Mouse (Mus musculus): ENCODE measurements at regions not wholly inside any gene's neighbourhood (a gene's known extent, or its start where the extent isn't known, plus 50 kb on each side); places are given as distances from the start of the nearest gene placed in this dataset.

DNA sequence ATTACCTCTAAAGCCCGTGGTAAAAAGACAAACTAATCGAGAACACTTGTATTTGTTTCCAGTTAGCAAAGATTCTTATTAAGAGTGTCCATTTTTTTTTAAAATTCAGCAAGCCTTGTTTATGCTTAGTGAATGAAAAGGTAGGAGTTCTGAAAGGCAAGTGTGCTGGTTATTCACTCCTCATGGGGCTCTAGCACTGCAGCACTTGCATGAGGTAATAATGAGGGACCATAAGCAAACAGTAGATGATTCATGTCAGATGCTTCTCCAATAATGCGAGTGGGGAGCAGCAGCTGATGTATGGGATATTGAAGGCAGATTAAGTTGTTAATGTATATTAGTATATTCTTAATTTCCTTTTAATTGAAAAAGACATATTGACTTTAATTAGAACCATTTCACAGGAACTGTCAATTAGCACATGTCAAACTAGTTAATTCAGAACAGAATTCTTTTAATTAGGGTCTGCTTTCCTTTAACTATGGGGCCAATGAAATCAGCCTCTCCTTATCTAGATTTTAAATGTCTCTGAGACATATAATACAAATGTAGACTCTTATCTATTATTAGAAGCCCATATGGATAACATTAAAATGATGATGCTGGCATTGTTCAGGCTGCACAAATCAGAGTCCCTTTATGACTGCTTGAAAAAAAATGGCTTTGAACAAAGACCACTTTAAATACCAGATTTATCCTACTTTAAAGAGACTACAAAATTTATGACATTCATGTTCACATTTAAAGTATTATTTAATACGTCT lies 125.1 kb upstream of the Nr2f1 start:
- H3K4me3 ChIP-seq (replicated peaks): no peak overlapping the region
- ATAC-seq (ENCODE audit: low read depth) (no peak), DNase-seq (no peak)
- WGBS (ENCODE audit: insufficient replicate concordance): 57% methylated on average over 4 of the region's 4 CpGs
- H3K36me3 ChIP-seq: no peaks in the 10 kb centered on the region
- H3K9me3 ChIP-seq (replicated peaks): no peaks in the 10 kb centered on the region
- no peak overlapping the region for H3K9ac ChIP-seq
- no peak overlapping the region for H3K4me2 ChIP-seq
- no peak overlapping the region for H3K27ac ChIP-seq
- no peaks in the 10 kb centered on the region for H3K27me3 ChIP-seq
- no peaks in the 10 kb centered on the region for H3K4me1 ChIP-seq (replicated peaks)

DNA sequence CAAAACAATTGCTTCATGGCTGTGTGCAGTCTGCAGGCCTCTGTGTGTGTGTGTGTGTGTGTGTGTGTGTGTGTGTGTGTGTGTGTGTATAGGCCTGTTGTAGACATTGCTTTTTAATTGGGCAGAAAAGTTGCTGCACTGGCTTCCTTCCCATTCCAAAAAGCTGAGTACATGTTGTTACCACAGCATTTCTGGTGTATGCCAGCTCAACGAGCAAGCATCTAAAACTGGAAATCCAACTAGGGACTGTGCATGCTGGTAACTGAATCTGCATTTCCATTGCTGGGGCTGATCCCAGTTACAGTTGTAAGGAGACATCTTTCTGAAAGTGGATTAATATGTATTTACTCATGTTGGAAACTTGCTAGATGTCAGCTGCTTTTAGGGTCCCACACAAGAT lies 123.6 kb upstream of the Nr2f1 start:
- 55% methylated on average over 1 of the region's 1 CpGs for WGBS (ENCODE audit: insufficient replicate concordance)
- DNase-seq: no peak

DNA sequence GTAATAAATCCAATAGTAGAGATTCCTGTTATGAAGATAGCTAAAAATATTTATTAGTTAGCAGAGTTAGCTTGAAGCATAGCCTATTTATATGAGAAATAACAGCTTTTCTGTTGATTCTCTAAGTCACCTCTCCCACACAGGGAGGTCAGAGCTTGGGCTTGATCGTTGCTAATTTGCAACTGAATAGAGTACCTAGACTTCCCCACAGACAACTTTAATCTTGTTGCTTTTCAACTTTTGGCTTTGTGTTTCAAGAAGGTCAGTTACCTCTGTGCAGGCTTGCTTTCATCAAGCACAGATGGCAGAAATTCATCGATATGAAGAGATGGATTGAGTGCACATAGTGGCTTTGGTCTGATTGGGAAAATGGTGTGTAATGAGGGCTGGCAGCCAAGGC lies 118.9 kb upstream of the Nr2f1 start:
- no peaks in the 10 kb centered on the region for H3K4me1 ChIP-seq (replicated peaks)
- H3K9me3 ChIP-seq (replicated peaks): no peaks in the 10 kb centered on the region; the same call in 1 of the 2 replicates
- WGBS (ENCODE audit: insufficient replicate concordance): 79% methylated on average over 2 of the region's 2 CpGs
- ATAC-seq (ENCODE audit: low read depth) (no peak), DNase-seq (no peak)
- H3K36me3 ChIP-seq: no peaks in the 10 kb centered on the region
- no peak overlapping the region for H3K9ac ChIP-seq
- H3K4me2 ChIP-seq: no peak overlapping the region
- no peak overlapping the region for H3K4me3 ChIP-seq (replicated peaks)
- H3K27ac ChIP-seq: no peak overlapping the region
- no peaks in the 10 kb centered on the region for H3K27me3 ChIP-seq

More for the DNA sequence above, 123.6 kb upstream of the Nr2f1 start:
- ATAC-seq (ENCODE audit: low read depth): no peak
- Histone ChIP-seq H3K36me3 (no peaks in the 10 kb centered on the region), H3K27me3 (no peaks in the 10 kb centered on the region), H3K27ac (no peak overlapping the region), H3K4me3 (replicated peaks) (no peak overlapping the region), H3K9me3 (replicated peaks) (no peaks in the 10 kb centered on the region; the same call in 1 of the 2 replicates), H3K4me2 (no peak overlapping the region), H3K9ac (no peak overlapping the region), H3K4me1 (replicated peaks) (no peaks in the 10 kb centered on the region)

DNA sequence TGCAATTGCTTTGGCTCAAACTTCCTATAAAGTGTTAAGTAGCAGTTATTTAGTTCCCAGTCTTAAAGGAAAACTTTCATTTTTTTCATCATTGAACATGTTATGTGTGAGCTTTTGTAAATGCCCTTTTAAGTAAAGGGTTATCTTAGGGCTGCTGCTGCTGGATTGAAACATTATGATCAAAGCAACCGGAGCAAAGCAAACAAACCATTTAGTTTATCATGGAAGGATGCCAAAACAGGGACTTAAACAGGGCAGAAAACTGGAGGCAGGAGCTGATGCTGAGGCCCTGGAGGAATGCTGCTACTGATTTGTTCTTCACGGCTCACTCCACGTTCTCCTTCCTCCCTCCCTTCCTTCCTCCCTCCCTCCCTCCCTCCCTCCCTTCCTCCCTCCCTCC lies 111.3 kb upstream of the Nr2f1 start:
- H3K4me1 ChIP-seq (replicated peaks): no peaks in the 10 kb centered on the region
- H3K9me3 ChIP-seq (replicated peaks): no peaks in the 10 kb centered on the region
- H3K36me3 ChIP-seq: no peaks in the 10 kb centered on the region
- WGBS (ENCODE audit: insufficient replicate concordance): 54% methylated on average over 3 of the region's 3 CpGs
- DNase-seq: no peak
- no peak overlapping the region for H3K4me3 ChIP-seq (replicated peaks)
- no peak for ATAC-seq (ENCODE audit: low read depth)
- no peak overlapping the region for H3K27ac ChIP-seq
- H3K4me2 ChIP-seq: no peak overlapping the region
- no peaks in the 10 kb centered on the region for H3K27me3 ChIP-seq
- no peak overlapping the region for H3K9ac ChIP-seq

Data from liver, embryonic 13.5 days (tissue).